30 mouse cellular contexts compared by ENCODE assay signal in the genomic region with DNA sequence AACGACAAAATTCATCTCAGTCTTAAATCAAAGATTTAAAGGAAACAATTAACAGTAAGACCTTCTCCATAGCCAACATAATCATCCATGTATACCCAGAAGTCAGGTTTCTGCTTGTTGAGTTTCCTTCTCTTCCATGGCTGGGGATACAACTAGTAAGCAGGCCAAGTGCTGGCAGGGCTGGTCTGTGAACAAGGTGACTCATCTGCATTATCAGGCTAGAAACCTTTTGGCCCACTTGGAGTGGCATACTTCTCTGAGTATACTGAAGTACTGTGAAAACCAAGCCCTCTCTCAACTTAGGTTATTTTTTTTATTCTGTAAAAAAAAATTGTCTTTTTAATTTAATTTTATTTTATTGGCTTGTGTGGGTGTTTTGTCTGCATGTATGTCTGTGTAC. TPM values are rescaled to one million over a fixed set of nuclear protein-coding genes. Genes with fewer than 3 reads are reported as not detected.
DNase-seq lines count a peak whose midpoint lies in the region; ATAC-seq and TF ChIP-seq lines count a peak whose summit lies in the region.
"Had no signal": no experiment of that assay in that cellular context is flagged by ENCODE, and none has a peak within 500 bp of the region (broad histone marks: within the 10 kb centered on the region; RNA-seq: fewer than 3 reads in every experiment).

No protein-coding gene starts in this region.

- H3K27me3 ChIP-seq in lung, postnatal 0 days (replicated peaks; ENCODE audit: insufficient read depth, low read length): no peaks in the 10 kb centered on the region
- H3K27me3 ChIP-seq: CH12.LX; embryonic facial prominence, embryonic 12.5 days; embryonic facial prominence, embryonic 15.5 days; heart, embryonic 12.5 days; heart, embryonic 15.5 days; hindbrain, embryonic 13.5 days had no signal

- WGBS in lung, postnatal 0 days: 46% methylated on average over 1 of the region's 1 CpGs

- TF ChIP-seq CTCF in lung, postnatal 0 days (IDR thresholded peaks at IDR 0.05): no peak

- H3K27ac ChIP-seq in lung, postnatal 0 days (ENCODE audit: low read length): no peak overlapping the region
- H3K27ac ChIP-seq: embryonic facial prominence, embryonic 12.5 days; embryonic facial prominence, embryonic 15.5 days; gastrocnemius, adult 2 months; heart, embryonic 15.5 days; hindbrain, embryonic 10.5 days; hindbrain, embryonic 13.5 days had no signal

- H3K9me3 ChIP-seq in lung, postnatal 0 days (ENCODE audit: low read length): no peaks in the 10 kb centered on the region
- H3K9me3 ChIP-seq: embryonic facial prominence, embryonic 12.5 days; embryonic facial prominence, embryonic 15.5 days; heart, embryonic 12.5 days; heart, embryonic 15.5 days; hindbrain, embryonic 10.5 days; hindbrain, embryonic 13.5 days had no signal

- DNase-seq in lung, adult 18-20 months: peak; percentile 17 to 53
- no peak for DNase-seq in lung, postnatal 0 days (ENCODE audit: low spot score)
- peak; percentile 44 for DNase-seq in urinary bladder, postnatal 14 days (ENCODE audit: low spot score)
- no peak for DNase-seq in urinary bladder, postnatal 4 days (ENCODE audit: low spot score in 2 of 2)
- peak; percentile 22 for DNase-seq in MN1 (ENCODE audit: low spot score)
- DNase-seq in layer of hippocampus, adult 9-10 months (ENCODE audit: low spot score): no peak
- DNase-seq in adrenal gland, adult 2 months: no peak
- DNase-seq: adrenal gland, postnatal 14 days; B cell, adult 2 months; cerebellum, adult 11 months; cerebellum, adult 2 months; cerebellum, adult 9-11 months; cerebellum, postnatal 25 days; forebrain, postnatal 0 days; gastrocnemius, adult 2 months; gastrocnemius, postnatal 14 days; heart, adult 18-20 months; heart, postnatal 10 days; heart, postnatal 36 days had no signal

- ATAC-seq in lung, postnatal 0 days: no peak
- ATAC-seq: activated CD4-positive, CD25-positive, alpha-beta regulatory T cell, adult 4 months; forebrain, embryonic 14.5 days; forebrain, postnatal 0 days; hindbrain, embryonic 16.5 days had no signal

- TF ChIP-seq EP300 in lung, postnatal 0 days (IDR thresholded peaks at IDR 0.05): no peak

- no peak overlapping the region for H3K4me2 ChIP-seq in lung, postnatal 0 days (replicated peaks; ENCODE audit: low read depth, low read length)
- H3K4me2 ChIP-seq: embryonic facial prominence, embryonic 12.5 days; embryonic facial prominence, embryonic 15.5 days; heart, embryonic 12.5 days; heart, embryonic 15.5 days; hindbrain, embryonic 13.5 days had no signal

- no peak overlapping the region for H3K4me3 ChIP-seq in lung, postnatal 0 days (ENCODE audit: low read depth, low read length)
- H3K4me3 ChIP-seq: embryonic facial prominence, embryonic 12.5 days; embryonic facial prominence, embryonic 15.5 days; gastrocnemius, adult 2 months; heart, embryonic 12.5 days; heart, embryonic 15.5 days; hindbrain, embryonic 10.5 days; hindbrain, embryonic 13.5 days had no signal

- no peaks in the 10 kb centered on the region for H3K4me1 ChIP-seq in lung, postnatal 0 days (ENCODE audit: insufficient read depth, low read depth, low read length)

- H3K9ac ChIP-seq in lung, postnatal 0 days (replicated peaks; ENCODE audit: low read depth): no peak overlapping the region
- H3K9ac ChIP-seq: embryonic facial prominence, embryonic 12.5 days; embryonic facial prominence, embryonic 15.5 days; forebrain, postnatal 0 days; heart, embryonic 12.5 days; heart, embryonic 15.5 days; hindbrain, embryonic 13.5 days had no signal

- H3K36me3 ChIP-seq in lung, postnatal 0 days (ENCODE audit: insufficient read depth, low read length): no peaks in the 10 kb centered on the region
- H3K36me3 ChIP-seq: embryonic facial prominence, embryonic 12.5 days; embryonic facial prominence, embryonic 15.5 days; G1E; heart, embryonic 12.5 days; heart, embryonic 15.5 days; hindbrain, embryonic 10.5 days; hindbrain, embryonic 13.5 days had no signal

RNA-seq across cellular contexts. Expression of a gene that starts 2.9 kb away (rescaled TPM):
- 56.5 and 59.6 TPM in 2 replicates for polyA plus RNA-seq in lung, postnatal 0 days (2015; fragmentation: Nextera tagmentation; extraction: Ambion mirVana)
- total RNA-seq in adrenal gland, adult 2 months (2021): 100 to 1,000 TPM in 1 of 2 experiments, 10 to 100 TPM in 1; 88.0 to 102 TPM
- 15.0 and 23.3 TPM in 2 replicates for polyA plus RNA-seq in adrenal gland, adult 2 months (2012; rRNA removed)

RNA-seq across cellular contexts. Expression of a gene that starts 39.9 kb away (rescaled TPM):
- polyA plus RNA-seq in lung, postnatal 0 days (2015; fragmentation: Nextera tagmentation; extraction: Ambion mirVana): 25.6 and 31.8 TPM in 2 replicates
- total RNA-seq in adrenal gland, adult 2 months (2021): 10 to 100 TPM; 43.5 to 46.9 TPM
- polyA plus RNA-seq in adrenal gland, adult 2 months (2012; rRNA removed): 30.7 and 55.7 TPM in 2 replicates

Comparison
In these comparisons a context has a peak if more than half of its experiments do, and no peak if none do; other contexts are left out.
1. DNase-seq: peak in lung, adult 18-20 months (2 of 2), urinary bladder, postnatal 14 days (single experiment) and MN1 (single experiment); none in lung, postnatal 0 days (single experiment), urinary bladder, postnatal 4 days (0 of 2), layer of hippocampus, adult 9-10 months (single experiment) and adrenal gland, adult 2 months (single experiment).